ENCODE assay signal across 8 mouse cellular contexts in the genomic region with DNA sequence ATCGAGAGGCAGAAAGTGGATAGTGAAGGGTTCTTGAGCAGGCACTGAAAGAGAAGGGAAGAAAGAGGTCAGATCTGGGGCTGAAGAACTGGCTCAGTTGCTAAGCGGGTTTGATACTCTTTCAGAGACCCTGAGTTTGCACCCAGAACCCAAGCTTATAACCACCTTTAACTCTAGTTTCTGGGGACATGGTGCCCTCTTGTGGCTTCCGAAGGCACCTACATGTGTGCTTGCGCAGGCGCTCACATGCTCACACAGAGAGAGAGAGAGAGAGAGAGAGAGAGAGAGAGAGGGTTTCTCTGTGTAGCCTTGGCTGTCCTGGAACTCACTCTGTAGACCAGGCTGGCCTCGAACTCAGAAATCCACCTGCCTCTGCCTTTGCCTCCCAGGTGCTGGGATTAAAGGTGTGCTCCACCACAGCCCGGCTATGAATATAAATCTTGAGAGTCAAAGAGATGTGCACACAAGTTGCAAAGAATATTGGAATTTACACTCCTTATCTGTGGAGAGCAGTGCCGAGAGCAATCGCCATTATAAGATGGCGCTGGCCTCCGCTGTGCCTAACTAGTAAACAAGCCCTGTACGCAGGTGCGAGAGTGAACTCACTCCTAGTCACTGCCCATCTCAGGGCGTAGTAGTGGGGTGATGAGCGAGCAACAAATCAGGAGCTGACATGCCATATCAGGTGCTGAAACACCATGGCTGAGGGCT. TPM values are rescaled to one million over a fixed set of nuclear protein-coding genes. Genes with fewer than 3 reads are reported as not detected.
DNase-seq lines count a peak whose midpoint lies in the region; ATAC-seq lines count a peak whose summit lies in the region.
"Not testable (repeated sequence)": the region's sequence is repeated elsewhere in the genome, so short reads cannot be mapped to it uniquely, and the experiment has no call there.

A gene (minus strand): TSS at position 18 of the 711 bp plus-strand sequence.

- H3K4me1 ChIP-seq in limb, embryonic 13.5 days: peaks cover 24% of the 10 kb centered on the region

- not testable (repeated sequence) for H3K27ac ChIP-seq in limb, embryonic 13.5 days

- peaks cover 13% of the 10 kb centered on the region; the same call in 1 of the 2 replicates for H3K27me3 ChIP-seq in limb, embryonic 13.5 days

- not testable (repeated sequence) for H3K36me3 ChIP-seq in limb, embryonic 13.5 days

- not testable (repeated sequence) for H3K4me3 ChIP-seq in limb, embryonic 13.5 days

- 0 out of 2 replicates have a peak within 1 kb of the TSS, but pooled peaks have one; percentile 13 for H3K9ac ChIP-seq in limb, embryonic 13.5 days

- peak; percentile 67 for ATAC-seq in CD4-positive, CD25-positive, alpha-beta regulatory T cell, adult 4 months
- ATAC-seq in inflammation-experienced regulatory T-cells, adult 6 months: peak; percentile 45
- ATAC-seq in limb, embryonic 13.5 days (ENCODE audit: low FRiP score, low read depth): not testable (repeated sequence)

- not testable (repeated sequence) for H3K4me2 ChIP-seq in limb, embryonic 13.5 days (replicated peaks)

- not testable (repeated sequence) for H3K9me3 ChIP-seq in limb, embryonic 13.5 days

- DNase-seq in adrenal gland, postnatal 25 days: peak; percentile 23
- peak; percentile 63 for DNase-seq in embryo, embryonic 9.5 days (ENCODE audit: extremely low spot score)
- peak; percentile 62 to 76 for DNase-seq in heart, adult 18-20 months
- peak; percentile 77 for DNase-seq in mesoderm, embryonic 11.5 days (ENCODE audit: low read depth, low spot score)
- DNase-seq in spleen, adult 12 weeks (ENCODE audit: low spot score): peak; percentile 46

- WGBS in limb, embryonic 13.5 days: 72% methylated on average over 15 of the region's 15 CpGs

RNA-seq across cellular contexts. Expression of the gene that starts here (rescaled TPM):
- 1 to 10 TPM; 1.6 to 2.4 TPM for polyA plus RNA-seq in CD4-positive, CD25-positive, alpha-beta regulatory T cell, adult 4 months (2017; shearing (Covaris generic))
- total RNA-seq in adrenal gland, postnatal 25 days (2021): 0.85 TPM in 1 of 2 replicates, not detected in the other
- total RNA-seq in heart, adult 18-20 months (2021): over 10,000 TPM; 10,363 to 11,433 TPM
- 1 to 10 TPM in 2 of 3 experiments, under 1 TPM in 1; 0.48 to 3.4 (median 1.4) TPM for polyA plus RNA-seq in inflammation-experienced regulatory T-cells, adult 6 months (2017; shearing (Covaris generic))
- polyA plus RNA-seq in limb, embryonic 13.5 days (2015; fragmentation: Nextera tagmentation; extraction: Ambion mirVana): 4.9 and 5.5 TPM in 2 replicates

Comparison
In these comparisons a context has a peak if more than half of its experiments do, and no peak if none do; other contexts are left out.
1. RNA of the gene that starts here (total RNA-seq): 10,363 to 11,433 TPM in heart, adult 18-20 months; 0.85 TPM in adrenal gland, postnatal 25 days; every median in the first group is over 1,000 times any median in the second.
2. Peak in DNase-seq in adrenal gland, postnatal 25 days; RNA of the gene not detected or under 1 TPM.
3. DNase-seq: peak in every context shown above with its lines; median percentile 77 in mesoderm, embryonic 11.5 days; 69 in heart, adult 18-20 months; 63 in embryo, embryonic 9.5 days; 46 in spleen, adult 12 weeks; 23 in adrenal gland, postnatal 25 days.